Comparison of ENCODE assay signal across 8 mouse cellular contexts in genomic region chr1:165660774-165661173, GRCm38 (mm10). TPM values are rescaled to one million over a fixed set of nuclear protein-coding genes. Genes with fewer than 3 reads are reported as not detected.
DNase-seq lines count a peak whose midpoint lies in the region; ATAC-seq and TF ChIP-seq lines count a peak whose summit lies in the region.

No protein-coding gene starts in this region.

- peak; percentile 67 for DNase-seq in adrenal gland, postnatal 14 days
- no peak for DNase-seq in adrenal gland, adult 8-10 months
- DNase-seq in CD8-positive naive resting alpha-beta T cell, adult 2 months (ENCODE audit: low read depth in 2 of 2, low spot score in 2 of 2): peak; percentile 45 to 71
- DNase-seq in layer of hippocampus, adult 2 months (ENCODE audit: low spot score in 2 of 2): peak; percentile 33 to 70
- DNase-seq in right cerebral cortex, postnatal 10 days (ENCODE audit: low spot score in 2 of 2): peak; percentile 66 to 77

- H3K4me3 ChIP-seq in cortical plate, adult 2 months (ENCODE audit: insufficient read depth, low read length): no peak overlapping the region
- no peak overlapping the region for H3K4me3 ChIP-seq in layer of hippocampus, adult 2 months

- no peak for TF ChIP-seq POLR2A in cortical plate, adult 2 months (IDR thresholded peaks at IDR 0.05; ENCODE audit: extremely low read depth, insufficient read depth, low read length)

- H3K27ac ChIP-seq in cortical plate, adult 2 months (ENCODE audit: insufficient read depth, low read length): no peak overlapping the region
- no peak overlapping the region for H3K27ac ChIP-seq in layer of hippocampus, adult 2 months

- ATAC-seq in hematopoietic stem cell, adult 5-6 weeks (replicated peaks in 1 of 2; ENCODE audit: insufficient read depth in 1 of 2, low FRiP score in 2 of 2, low TSS enrichment in 1 of 2, low read depth in 1 of 2, poor library complexity in 2 of 2, severe bottlenecking in 2 of 2): peak; percentile 44 to 61; a peak in 2 of 4 replicates
- ATAC-seq in megakaryocyte, adult 5-6 weeks (ENCODE audit: poor library complexity, severe bottlenecking): peak; percentile 56

- no peaks in the 10 kb centered on the region for H3K4me1 ChIP-seq in cortical plate, adult 2 months (ENCODE audit: control insufficient read depth, insufficient read depth, low read length)

- peak; percentile 73 for TF ChIP-seq CTCF in cortical plate, adult 2 months (IDR thresholded peaks at IDR 0.05; ENCODE audit: extremely low read depth, insufficient read depth, low read length)
- peak; percentile 93 for TF ChIP-seq CTCF in layer of hippocampus, adult 2 months (conservative IDR thresholded peaks at IDR 0.05)

RNA-seq across cellular contexts. Expression of gene Mpzl1, which starts 26.4 kb away (rescaled TPM):
- total RNA-seq in adrenal gland, postnatal 14 days (2021): 39.1 and 40.4 TPM in 2 replicates
- 10 to 100 TPM; 14.6 to 25.4 (median 22.3) TPM for total RNA-seq in adrenal gland, adult 8-10 months (2022)
- polyA plus RNA-seq in cortical plate, adult 2 months (2012; rRNA removed): 41.8 and 43.7 TPM in 2 replicates
- 3.6 and 4.3 TPM in 2 replicates for total RNA-seq in hematopoietic stem cell, adult 5-6 weeks (2017)
- total RNA-seq in layer of hippocampus, adult 2 months (2021): 10 to 100 TPM; 30.6 to 38.5 TPM
- 1.3 and 2.1 TPM in 2 replicates for total RNA-seq in megakaryocyte, adult 5-6 weeks (2015)
- total RNA-seq in megakaryocyte, adult 5-6 weeks (2017): 0.22 and 3.1 TPM in 2 replicates

RNA-seq across cellular contexts. Expression of gene Rcsd1, which starts 48.8 kb away (rescaled TPM):
- total RNA-seq in adrenal gland, postnatal 14 days (2021): 22.1 and 35.0 TPM in 2 replicates
- total RNA-seq in adrenal gland, adult 8-10 months (2022): 10 to 100 TPM; 15.2 to 23.8 (median 18.2) TPM
- 6.0 TPM in 2 replicates for polyA plus RNA-seq in cortical plate, adult 2 months (2012; rRNA removed)
- 132 and 143 TPM in 2 replicates for total RNA-seq in hematopoietic stem cell, adult 5-6 weeks (2017)
- 1 to 10 TPM; 3.7 to 4.9 TPM for total RNA-seq in layer of hippocampus, adult 2 months (2021)
- 82.1 and 88.8 TPM in 2 replicates for total RNA-seq in megakaryocyte, adult 5-6 weeks (2015)
- total RNA-seq in megakaryocyte, adult 5-6 weeks (2017): 184 and 199 TPM in 2 replicates
